Mouse (Mus musculus) neural tube, embryonic 12.5 days (tissue): ENCODE data around the gene Oas1h. TPM values are rescaled to one million over a fixed set of nuclear protein-coding genes. Genes with fewer than 3 reads are reported as not detected.
"Not testable (repeated sequence)": the region's sequence is repeated elsewhere in the genome, so short reads cannot be mapped to it uniquely, and the experiment has no call there.

Experiments
- ATAC-seq: fragments of 200-750 bp; cut with Nextera tagmentation; 2 replicates; pipeline ENCODE4 v1.8.0; 2017; ENCODE audit warnings: low read depth, mild to moderate bottlenecking, moderate TSS enrichment, moderate library complexity; ENCODE audit not compliant: low FRiP score
- H3K27ac ChIP-seq: fragments of 300-500 bp; sonication (generic); 2 replicates; pipeline ENCODE4 v1.5.1; 2016
- H3K27me3 ChIP-seq: fragments of 300-500 bp; sonication (generic); replicated peaks from 2 replicates; pipeline ENCODE4 v1.6.1; 2016; ENCODE audit warnings: mild to moderate bottlenecking
- H3K36me3 ChIP-seq: fragments of 300-500 bp; sonication (generic); 2 replicates; pipeline ENCODE4 v1.6.1; 2016; ENCODE audit warnings: mild to moderate bottlenecking
- H3K4me1 ChIP-seq: fragments of 300-500 bp; sonication (generic); 2 replicates; pipeline ENCODE4 v1.6.1; 2016
- H3K4me2 ChIP-seq: fragments of 300-500 bp; sonication (generic); replicated peaks from 2 replicates; pipeline ENCODE4 v1.6.1; 2016; ENCODE audit warnings: mild to moderate bottlenecking
- H3K4me3 ChIP-seq: fragments of 300-500 bp; sonication (generic); 2 replicates; pipeline ENCODE4 v1.5.1; 2016
- H3K9ac ChIP-seq: fragments of 300-500 bp; sonication (generic); 2 replicates; pipeline ENCODE4 v1.6.1; 2016; ENCODE audit warnings: mild to moderate bottlenecking
- H3K9me3 ChIP-seq: fragments of 300-500 bp; sonication (generic); 2 replicates; pipeline ENCODE4 v1.6.1; 2016; ENCODE audit warnings: mild to moderate bottlenecking
- WGBS: fragments of 180-500 bp; shearing (Covaris S2); methylation state at CpG from one replicate; pipeline ENCODE4 v1.1.7; 2016; 5-methylcytosine and 5-hydroxymethylcytosine counted together
- polyA plus RNA-seq: library from polyadenylated mRNA; unstranded; fragments of >200 nt; fragmentation: Nextera tagmentation; extraction: Ambion mirVana; gene quantifications from 2 replicates; pipeline ENCODE4 v1.2.1, GENCODE M21; 2016

Gene Oas1h
- polyA plus RNA-seq, 1 experiment from 2014 or later, result not detected

DNA sequence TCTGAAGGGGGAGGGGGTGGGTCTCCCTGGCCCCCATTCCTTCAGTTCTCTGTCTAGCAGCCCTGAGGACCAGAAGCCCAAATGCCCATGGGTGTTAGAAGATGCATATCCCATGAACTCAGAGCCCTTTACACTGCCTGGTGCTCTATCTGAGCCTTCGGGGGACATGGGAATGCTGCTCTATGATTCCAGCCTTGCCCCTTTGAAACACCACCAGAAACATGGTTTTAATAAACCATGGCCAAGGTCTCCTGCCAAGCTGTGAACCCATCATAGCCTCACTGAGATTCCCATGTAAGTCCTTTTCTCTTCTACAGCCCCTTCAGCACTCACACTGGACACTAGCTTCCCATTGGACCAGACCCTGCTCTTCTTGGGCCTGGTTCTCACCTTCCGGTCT, 28.8 kb downstream of the Oas1h start:
- H3K27ac ChIP-seq, result no peak overlapping the region
- no peak overlapping the region for H3K4me2 ChIP-seq
- 89% methylated on average over 2 of the region's 2 CpGs for WGBS
- H3K9ac ChIP-seq, result no peak overlapping the region
- H3K27me3 ChIP-seq, result no peaks in the 10 kb centered on the region
- H3K9me3 ChIP-seq, result no peaks in the 10 kb centered on the region
- no peak overlapping the region for H3K4me3 ChIP-seq
- H3K4me1 ChIP-seq, result no peaks in the 10 kb centered on the region
- ATAC-seq, result no peak
- H3K36me3 ChIP-seq, result no peaks in the 10 kb centered on the region

DNA sequence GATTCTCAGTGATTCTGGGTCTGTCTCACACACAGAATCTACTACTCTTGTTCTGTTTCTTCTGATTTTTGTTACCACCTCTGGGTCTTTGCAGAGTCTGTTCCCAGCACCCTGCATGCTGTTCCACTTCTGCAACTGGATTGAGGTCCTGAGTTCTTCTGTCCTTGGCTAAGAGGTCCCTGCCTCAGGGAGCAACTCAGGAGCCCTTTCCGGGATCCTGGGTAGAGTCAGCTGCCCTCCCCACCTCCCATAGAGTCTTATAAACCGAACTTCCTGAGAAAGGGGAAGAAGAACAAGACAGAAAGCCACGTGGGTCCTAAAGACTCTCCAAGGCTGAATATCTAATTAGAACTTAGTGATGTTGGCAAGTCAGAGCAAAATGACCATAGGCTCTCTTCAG, 29.8 kb downstream of the Oas1h start:
- Histone ChIP-seq H3K4me3 (no peak overlapping the region), H3K27ac (no peak overlapping the region), H3K4me2 (no peak overlapping the region), H3K4me1 (no peaks in the 10 kb centered on the region), H3K27me3 (no peaks in the 10 kb centered on the region), H3K9ac (no peak overlapping the region), H3K9me3 (no peaks in the 10 kb centered on the region), H3K36me3 (no peaks in the 10 kb centered on the region)
- WGBS, result 55% methylated on average over 3 of the region's 3 CpGs
- no peak for ATAC-seq

DNA sequence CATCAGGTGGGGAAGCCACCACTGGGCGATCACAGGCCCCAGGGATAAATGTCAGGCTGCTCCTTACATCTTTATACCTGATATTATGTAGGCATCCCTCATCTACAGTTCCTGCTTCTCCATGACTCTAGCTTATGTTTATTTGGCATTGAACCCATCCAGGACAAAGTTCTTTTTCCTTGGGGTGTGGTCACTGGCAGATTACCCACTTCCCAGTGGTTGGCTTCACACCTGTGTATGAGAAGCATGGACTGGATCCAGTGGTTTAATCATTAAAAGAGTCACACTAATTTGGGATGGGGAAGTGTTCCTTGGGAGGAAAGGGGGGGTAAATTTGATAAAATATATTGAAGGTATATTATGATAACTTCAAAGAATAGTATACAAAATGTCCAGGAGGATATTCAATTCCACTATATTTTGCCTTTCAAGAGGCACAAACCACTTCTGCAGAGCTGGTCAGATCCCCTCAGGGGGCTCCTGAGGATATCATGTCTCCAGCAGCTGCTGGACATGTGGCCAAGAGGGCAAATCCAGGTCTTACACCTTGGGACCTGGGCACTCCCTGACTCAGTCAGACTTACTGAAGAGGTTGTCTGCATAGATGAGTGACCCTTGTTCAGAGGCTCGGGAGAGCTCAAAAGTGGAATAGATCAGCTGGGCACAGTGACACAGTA, 30.5 kb downstream of the Oas1h start:
- H3K9ac ChIP-seq, H3K4me2 ChIP-seq, H3K4me1 ChIP-seq, H3K27ac ChIP-seq, H3K4me3 ChIP-seq, H3K36me3 ChIP-seq, ATAC-seq, H3K27me3 ChIP-seq, H3K9me3 ChIP-seq: not testable (repeated sequence)
- WGBS, result 80% methylated on average over 2 of the region's 2 CpGs

DNA sequence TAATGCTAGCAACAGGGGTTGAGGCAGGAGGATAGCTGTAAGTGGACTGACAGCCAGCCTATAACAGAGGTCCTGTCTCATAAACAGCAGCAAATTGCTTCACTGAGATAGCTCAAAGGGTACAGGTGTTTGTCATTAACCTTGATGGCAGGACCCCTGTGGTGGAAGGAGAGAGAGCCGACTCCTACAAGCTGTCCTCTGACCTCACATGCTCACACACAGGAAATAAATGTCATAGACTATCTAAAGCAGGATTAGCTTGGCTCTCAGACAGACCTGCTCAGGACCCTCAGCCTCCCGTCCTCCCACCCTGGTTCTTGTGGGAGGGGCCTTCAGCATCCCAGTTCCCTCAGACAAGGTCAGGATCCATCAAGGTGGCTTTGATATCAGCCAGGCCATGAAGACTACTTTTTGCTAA, 31.0 kb downstream of the Oas1h start:
- H3K9me3 ChIP-seq, result no peaks in the 10 kb centered on the region
- H3K4me2 ChIP-seq, result no peak overlapping the region
- no peaks in the 10 kb centered on the region for H3K27me3 ChIP-seq
- 72% methylated on average over 2 of the region's 2 CpGs for WGBS
- H3K4me3 ChIP-seq, result no peak overlapping the region
- no peaks in the 10 kb centered on the region for H3K4me1 ChIP-seq
- no peak overlapping the region for H3K9ac ChIP-seq
- no peak overlapping the region for H3K27ac ChIP-seq
- no peaks in the 10 kb centered on the region for H3K36me3 ChIP-seq
- no peak for ATAC-seq

DNA sequence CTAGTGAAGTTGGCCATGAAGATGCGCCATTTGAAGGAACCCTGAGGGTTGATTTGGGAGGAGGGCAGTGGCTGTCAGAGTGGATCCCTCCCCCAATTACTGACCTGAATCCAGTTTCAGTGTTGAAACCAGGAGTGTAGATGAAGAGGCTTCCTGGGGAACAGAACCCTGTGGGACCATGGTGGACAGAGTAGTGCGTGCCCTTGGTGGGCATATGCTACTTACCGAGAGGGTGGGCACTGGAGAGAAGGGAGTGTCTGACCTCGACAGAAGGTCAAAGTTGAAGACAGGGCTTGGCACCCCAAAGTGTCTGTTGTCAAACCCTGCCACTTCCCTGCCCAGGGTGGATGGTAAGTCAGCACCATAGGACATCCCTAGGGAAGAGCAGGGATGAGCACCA, 32.6 kb downstream of the Oas1h start:
- not testable (repeated sequence) for H3K9me3 ChIP-seq, H3K27me3 ChIP-seq, H3K4me3 ChIP-seq, H3K9ac ChIP-seq, H3K4me1 ChIP-seq, ATAC-seq, H3K4me2 ChIP-seq, H3K27ac ChIP-seq, H3K36me3 ChIP-seq
- WGBS, result 94% methylated on average over 4 of the region's 4 CpGs

DNA sequence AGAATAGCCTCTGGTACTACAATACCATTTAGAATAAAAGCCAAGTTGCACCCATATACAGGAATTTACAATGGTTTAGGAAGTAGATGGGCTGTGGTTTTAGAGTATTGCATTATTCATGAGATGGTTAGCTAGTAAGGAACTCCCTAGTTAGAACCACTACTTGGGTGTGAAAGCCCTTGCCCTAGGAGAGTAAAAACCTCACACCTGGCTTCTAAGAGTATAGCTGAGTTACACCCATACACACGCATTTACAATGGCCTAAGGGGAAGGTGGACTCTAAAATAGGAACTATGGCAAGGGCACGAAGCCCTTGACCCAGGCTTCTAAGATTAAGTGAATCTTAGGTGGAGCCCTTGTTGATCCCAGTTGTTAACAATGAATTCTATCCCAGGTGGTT, 33.5 kb downstream of the Oas1h start:
- H3K4me2 ChIP-seq, ATAC-seq, H3K4me3 ChIP-seq, H3K9ac ChIP-seq, H3K36me3 ChIP-seq, H3K27ac ChIP-seq, H3K27me3 ChIP-seq, H3K9me3 ChIP-seq, H3K4me1 ChIP-seq: not testable (repeated sequence)
- WGBS, result 84% methylated on average over 2 of the region's 2 CpGs

DNA sequence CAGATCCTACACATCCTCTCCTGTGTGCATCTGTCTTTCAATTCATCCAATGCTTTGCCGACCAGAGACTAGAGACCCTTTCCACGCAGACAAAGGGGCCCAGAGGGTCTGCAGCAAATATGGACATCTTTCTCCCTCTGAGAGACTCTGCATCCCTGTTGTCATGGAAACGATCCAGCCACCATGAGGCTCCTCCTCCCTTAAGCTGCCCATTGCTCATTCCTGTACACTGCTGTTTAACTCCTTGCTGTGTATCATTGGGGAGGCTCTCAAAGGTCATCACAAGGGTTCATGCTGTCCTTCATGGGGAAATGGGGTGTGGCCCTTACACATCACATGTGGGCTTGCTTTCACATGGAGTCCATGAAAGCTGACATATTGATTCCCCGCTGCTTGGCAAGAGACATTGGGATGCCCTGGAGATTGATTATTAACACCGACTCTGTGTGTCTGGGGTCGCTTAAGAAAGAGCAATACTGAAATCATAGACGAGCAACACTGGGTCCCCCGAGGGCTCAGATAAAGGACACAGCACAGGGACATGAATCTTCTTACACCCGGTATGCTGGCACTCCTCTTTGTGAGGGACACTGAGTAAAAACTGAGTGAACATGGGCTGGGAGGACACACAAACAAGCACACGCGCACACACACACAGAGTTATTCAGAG, 34.1 kb downstream of the Oas1h start:
- Histone ChIP-seq H3K27me3 (no peaks in the 10 kb centered on the region), H3K4me2 (no peak overlapping the region), H3K36me3 (no peaks in the 10 kb centered on the region), H3K9ac (no peak overlapping the region), H3K4me3 (no peak overlapping the region), H3K4me1 (no peaks in the 10 kb centered on the region), H3K27ac (no peak overlapping the region), H3K9me3 (no peaks in the 10 kb centered on the region)
- no peak for ATAC-seq
- 81% methylated on average over 11 of the region's 11 CpGs for WGBS

DNA sequence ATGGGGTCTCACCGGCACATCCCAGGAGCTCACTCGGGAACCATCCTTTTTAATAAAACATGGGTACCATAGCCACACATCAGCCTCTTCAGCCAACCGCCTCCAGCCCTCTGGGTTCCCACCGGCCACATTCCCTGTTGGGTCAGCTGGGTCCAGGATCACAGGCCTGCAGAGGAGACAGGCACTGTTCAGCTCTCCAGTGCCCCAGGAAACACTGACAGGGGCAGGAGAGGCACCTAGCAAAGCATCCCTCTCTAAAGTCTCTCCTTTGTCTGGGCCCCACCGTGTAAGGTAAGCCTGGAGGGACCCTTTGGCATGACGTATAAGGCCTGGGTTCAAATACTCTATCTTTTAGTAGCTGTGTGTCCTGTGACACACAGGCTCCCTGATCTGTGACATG, 37.1 kb downstream of the Oas1h start:
- no peak for ATAC-seq
- H3K4me1 ChIP-seq, result no peaks in the 10 kb centered on the region
- WGBS, result 89% methylated on average over 6 of the region's 6 CpGs
- H3K27me3 ChIP-seq, result no peaks in the 10 kb centered on the region
- no peak overlapping the region for H3K4me2 ChIP-seq
- H3K4me3 ChIP-seq, result no peak overlapping the region
- no peaks in the 10 kb centered on the region for H3K36me3 ChIP-seq
- no peak overlapping the region for H3K27ac ChIP-seq
- H3K9ac ChIP-seq, result no peak overlapping the region
- no peaks in the 10 kb centered on the region for H3K9me3 ChIP-seq

DNA sequence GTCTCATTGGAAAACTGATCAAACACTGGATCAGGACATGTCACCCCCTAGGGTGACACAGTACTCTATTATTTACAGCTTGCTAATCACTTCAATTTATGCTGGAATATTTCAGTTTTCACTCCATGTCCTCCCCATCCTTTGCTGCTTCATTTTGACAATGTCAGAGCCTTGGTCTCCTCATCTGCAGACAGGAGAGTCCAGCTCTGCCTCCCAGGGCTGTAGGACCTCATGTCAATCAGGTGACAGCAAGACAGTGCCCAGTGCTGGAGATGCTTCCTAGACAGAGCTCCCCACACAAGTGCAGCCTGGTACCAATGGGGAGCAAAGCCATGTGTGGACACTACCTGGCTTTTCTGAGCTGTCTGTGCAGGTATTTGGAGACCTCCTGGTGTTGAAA, 37.5 kb downstream of the Oas1h start:
- Histone ChIP-seq H3K9ac (no peak overlapping the region), H3K36me3 (no peaks in the 10 kb centered on the region), H3K27me3 (no peaks in the 10 kb centered on the region), H3K4me3 (no peak overlapping the region), H3K27ac (no peak overlapping the region), H3K4me1 (no peaks in the 10 kb centered on the region), H3K4me2 (no peak overlapping the region), H3K9me3 (no peaks in the 10 kb centered on the region)
- ATAC-seq, result no peak

DNA sequence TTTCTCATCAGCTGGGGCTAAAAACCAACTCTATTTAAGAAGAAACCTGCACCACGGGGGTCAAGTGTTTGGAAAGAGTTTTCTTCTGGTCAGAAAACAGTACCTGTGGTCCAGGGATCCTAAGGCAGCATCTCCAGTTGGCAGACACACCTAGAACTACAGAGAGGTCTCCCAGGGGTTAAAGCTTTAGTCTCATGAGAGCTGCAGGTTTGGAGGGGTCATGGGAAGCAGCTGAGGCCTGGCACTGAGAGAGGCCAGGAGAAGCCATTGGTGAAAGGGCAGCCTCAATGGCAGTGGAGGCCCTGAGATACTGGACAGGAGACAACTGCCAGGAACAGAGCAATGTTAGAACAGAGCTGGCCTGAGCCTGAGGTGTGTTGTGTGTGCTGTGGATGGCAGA, 39.4 kb downstream of the Oas1h start:
- Histone ChIP-seq H3K27ac (no peak overlapping the region), H3K27me3 (no peaks in the 10 kb centered on the region), H3K4me3 (no peak overlapping the region), H3K4me1 (no peaks in the 10 kb centered on the region), H3K9me3 (no peaks in the 10 kb centered on the region), H3K4me2 (no peak overlapping the region), H3K9ac (no peak overlapping the region), H3K36me3 (no peaks in the 10 kb centered on the region)
- ATAC-seq, result no peak
- 68% methylated on average over 1 of the region's 1 CpGs for WGBS

DNA sequence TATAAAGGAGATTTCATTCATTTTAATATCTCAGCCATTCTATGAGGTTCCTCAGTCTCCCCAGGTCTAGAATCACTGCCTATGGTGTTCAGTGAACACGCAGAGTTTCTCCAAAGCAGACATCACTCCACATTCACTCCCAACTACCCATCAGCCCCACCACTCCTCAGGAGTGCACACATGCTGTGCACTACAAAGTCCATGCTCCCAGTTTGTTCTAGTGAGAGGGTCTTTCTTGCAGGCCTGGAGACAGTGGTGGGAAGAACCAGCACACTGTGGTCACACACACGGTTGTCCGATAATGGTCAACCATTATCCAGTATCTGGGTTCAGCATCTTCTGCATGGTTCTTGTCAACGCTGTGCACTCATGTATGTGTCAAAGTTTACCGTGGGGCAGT, 40.8 kb downstream of the Oas1h start:
- 93% methylated on average over 5 of the region's 5 CpGs for WGBS
- Histone ChIP-seq H3K4me1 (no peaks in the 10 kb centered on the region), H3K27ac (no peak overlapping the region), H3K9me3 (no peaks in the 10 kb centered on the region), H3K27me3 (no peaks in the 10 kb centered on the region), H3K36me3 (no peaks in the 10 kb centered on the region), H3K9ac (no peak overlapping the region), H3K4me3 (no peak overlapping the region), H3K4me2 (no peak overlapping the region)
- no peak for ATAC-seq

DNA sequence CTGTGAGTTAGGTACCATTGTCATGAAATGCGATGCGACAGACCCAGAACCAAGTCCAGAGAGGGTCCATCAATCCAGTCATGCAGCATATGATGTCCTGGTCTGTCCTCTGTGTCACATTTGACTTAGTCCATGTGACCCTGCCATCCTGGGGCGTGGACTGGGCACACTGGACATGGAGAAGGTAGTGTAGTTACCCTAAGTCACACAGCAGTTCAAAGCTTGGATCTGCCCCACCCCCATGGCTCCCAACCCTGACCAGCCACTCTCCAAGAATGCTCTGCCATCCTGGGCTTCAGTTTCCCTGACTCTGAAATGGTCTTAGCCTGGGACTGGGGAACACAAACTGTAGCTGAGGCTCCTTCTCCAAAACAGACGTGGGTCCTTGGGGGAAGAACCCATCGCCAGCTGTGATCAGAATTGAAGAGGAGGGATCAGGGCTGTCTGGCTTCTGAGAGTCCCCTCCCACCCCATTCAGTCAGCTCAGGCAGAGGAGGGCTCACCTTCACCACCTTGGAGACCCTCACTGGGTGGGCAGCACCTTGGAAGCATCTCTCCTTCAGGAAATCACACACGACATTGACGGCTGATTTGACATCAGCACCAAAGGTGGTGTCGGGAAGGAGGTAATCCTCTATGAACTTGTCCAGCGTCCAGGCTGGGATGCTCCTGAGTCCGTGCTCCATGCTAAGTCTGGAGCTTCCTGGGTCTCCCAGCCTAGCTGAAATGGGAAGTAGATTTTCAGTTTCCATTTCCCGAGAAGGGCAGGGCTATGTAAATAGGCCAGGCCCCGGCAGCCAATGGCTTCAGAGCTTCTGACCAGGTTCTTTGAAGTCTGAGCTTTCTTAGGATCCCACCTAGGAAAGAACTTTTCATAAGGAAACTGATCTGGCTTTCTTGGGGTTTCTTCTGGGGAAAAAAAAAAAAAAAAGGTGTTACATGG, 45.8 kb downstream of the Oas1h start, which contains the start of gene Oas1a:
Oas1a (minus strand) TSS at position 731 of the 943 bp plus-strand sequence.
- H3K27me3 ChIP-seq, H3K9ac ChIP-seq, H3K4me3 ChIP-seq, ATAC-seq, H3K27ac ChIP-seq, H3K4me1 ChIP-seq, H3K36me3 ChIP-seq, H3K4me2 ChIP-seq, H3K9me3 ChIP-seq: not testable (repeated sequence)
- 29% methylated on average over 10 of the region's 12 CpGs for WGBS
